Mouse (Mus musculus) intestine, embryonic 16.5 days (tissue): ENCODE results near the gene Tmie. TPM values are rescaled to one million over a fixed set of nuclear protein-coding genes. Genes with fewer than 3 reads are reported as not detected.
"Not testable (repeated sequence)": the region's sequence is repeated elsewhere in the genome, so short reads cannot be mapped to it uniquely, and the experiment has no call there.

ENCODE experiments used
- ATAC-seq: fragments of 200-750 bp; cut with Nextera tagmentation; 2 replicates; pipeline ENCODE4 v1.8.0; 2017; ENCODE audit warnings: moderate TSS enrichment, moderate library complexity
- H3K27ac ChIP-seq: fragments of 300-500 bp; sonication (generic); 2 replicates; pipeline ENCODE4 v1.5.1; 2014; ENCODE audit warnings: mild to moderate bottlenecking, low read length
- H3K27me3 ChIP-seq: fragments of 300-500 bp; sonication (generic); replicated peaks from 2 replicates; pipeline ENCODE4 v1.6.1; 2014; ENCODE audit warnings: low read length, control low read depth, mixed read lengths; ENCODE audit not compliant: control insufficient read depth, insufficient read depth
- H3K36me3 ChIP-seq: fragments of 300-500 bp; sonication (generic); 2 replicates; pipeline ENCODE4 v1.6.1; 2014; ENCODE audit warnings: low read length, control low read depth; ENCODE audit not compliant: control insufficient read depth, insufficient read depth
- H3K4me1 ChIP-seq: fragments of 300-500 bp; sonication (generic); 2 replicates; pipeline ENCODE4 v1.6.1; 2014; ENCODE audit warnings: low read length, control low read depth, mixed read lengths; ENCODE audit not compliant: control insufficient read depth, insufficient read depth
- H3K4me2 ChIP-seq: fragments of 300-500 bp; sonication (generic); 2 replicates; pipeline ENCODE4 v1.6.1; 2014; ENCODE audit warnings: low read depth, low read length, control low read depth
- H3K4me3 ChIP-seq: fragments of 300-500 bp; sonication (generic); 2 replicates; pipeline ENCODE4 v1.5.1; 2014; ENCODE audit warnings: mild to moderate bottlenecking, low read length
- H3K9ac ChIP-seq: fragments of 300-500 bp; sonication (generic); 2 replicates; pipeline ENCODE4 v1.6.1; 2014; ENCODE audit warnings: low read depth, low read length
- H3K9me3 ChIP-seq: fragments of 300-500 bp; sonication (generic); 2 replicates; pipeline ENCODE4 v1.6.1; 2016; ENCODE audit warnings: low read length, control low read depth; ENCODE audit not compliant: control insufficient read depth
- WGBS: fragments of 180-500 bp; shearing (Covaris S2); extraction: QIAGEN DNeasy Blood & Tissue Kit; methylation state at CpG from one replicate; pipeline ENCODE4 v1.1.7; 2014; 5-methylcytosine and 5-hydroxymethylcytosine counted together
- microRNA-seq: library from miRNA; unstranded; fragments of <30 nt; microRNA quantifications from one replicate; pipeline ENCODE4, GENCODE M21; 2016
- polyA plus RNA-seq: library from polyadenylated mRNA; unstranded; fragments of >200 nt; fragmentation: Nextera tagmentation; extraction: Ambion mirVana; gene quantifications from 2 replicates; pipeline ENCODE4 v1.2.1, GENCODE M21; 2015

Tmie gene
- polyA plus RNA-seq, 1 experiment from 2014 or later, result 3.2 TPM

- no peaks in the 10 kb centered on the region for H3K4me1 ChIP-seq
- H3K4me2 ChIP-seq, result no peak within 1 kb of the TSS
These were observed 53.5 kb downstream of the Tmie start, which contains the start of gene Prss43 for GRCm38 (mm10) chr9:110826390-110826789. Gene Prss43, plus strand, starts transcription at chr9:110826690.

GRCm38 (mm10) chr9:110825832-110826231, 54.1 kb downstream of the Tmie start:
- Histone ChIP-seq H3K4me3 (no peak overlapping the region), H3K4me1 (no peaks in the 10 kb centered on the region), H3K9ac (no peak overlapping the region), H3K27me3 (no peaks in the 10 kb centered on the region), H3K4me2 (no peak overlapping the region), H3K27ac (no peak overlapping the region), H3K36me3 (no peaks in the 10 kb centered on the region), H3K9me3 (no peaks in the 10 kb centered on the region)
- ATAC-seq, result no peak
- WGBS, result 71% methylated on average over 7 of the region's 7 CpGs

More at GRCm38 (mm10) chr9:110826390-110826789, 53.5 kb downstream of the Tmie start, which contains the start of gene Prss43:
- ATAC-seq, result no peak
- Histone ChIP-seq H3K27me3 (no peaks in the 10 kb centered on the region), H3K36me3 (no peaks in the 10 kb centered on the region), H3K9ac (no peak within 1 kb of the TSS), H3K9me3 (no peaks in the 10 kb centered on the region), H3K27ac (no peak within 1 kb of the TSS), H3K4me3 (no peak within 1 kb of the TSS)
- 83% methylated on average over 3 of the region's 3 CpGs for WGBS

GRCm38 (mm10) chr9:110825426-110825825, 54.5 kb downstream of the Tmie start:
- Histone ChIP-seq H3K4me2 (no peak overlapping the region), H3K36me3 (no peaks in the 10 kb centered on the region), H3K9me3 (no peaks in the 10 kb centered on the region), H3K27ac (no peak overlapping the region), H3K4me1 (no peaks in the 10 kb centered on the region), H3K9ac (no peak overlapping the region), H3K27me3 (no peaks in the 10 kb centered on the region), H3K4me3 (no peak overlapping the region)
- no peak for ATAC-seq
- WGBS, result 77% methylated on average over 4 of the region's 4 CpGs

GRCm38 (mm10) chr9:110821436-110821835, 58.5 kb downstream of the Tmie start:
- Histone ChIP-seq H3K9ac (no peak overlapping the region), H3K9me3 (no peaks in the 10 kb centered on the region), H3K27ac (no peak overlapping the region), H3K27me3 (no peaks in the 10 kb centered on the region), H3K4me2 (no peak overlapping the region), H3K36me3 (no peaks in the 10 kb centered on the region), H3K4me3 (no peak overlapping the region), H3K4me1 (no peaks in the 10 kb centered on the region)
- WGBS, result 74% methylated on average over 7 of the region's 7 CpGs
- ATAC-seq, result no peak

- not testable (repeated sequence) for H3K9ac ChIP-seq, ATAC-seq, H3K4me3 ChIP-seq, H3K27ac ChIP-seq, H3K9me3 ChIP-seq, H3K36me3 ChIP-seq, H3K27me3 ChIP-seq, H3K4me2 ChIP-seq, H3K4me1 ChIP-seq
These were observed 59.4 kb downstream of the Tmie start for GRCm38 (mm10) chr9:110820546-110820945.

Small RNA genes lying within 50 kb of the gene (microRNA-seq; reads per million reads assigned to microRNA genes)
- gene Gm24269, result not detected

Other genes with a start within 250 kb of the Tmie start
- gene Nbeal2, start 226.0 kb downstream of the Tmie start, polyA plus RNA-seq, result 4.0 and 4.2 TPM in 2 replicates
- gene Ccdc12, start 223.6 kb downstream of the Tmie start, polyA plus RNA-seq, result 168 and 188 TPM in 2 replicates
- gene Myl3, start 138.3 kb downstream of the Tmie start, polyA plus RNA-seq, result 0.67 and 0.71 TPM in 2 replicates
- gene Pth1r, start 133.0 kb downstream of the Tmie start, polyA plus RNA-seq, result 15.4 and 16.4 TPM in 2 replicates
- gene Prss42, start 81.9 kb downstream of the Tmie start, polyA plus RNA-seq, result not detected in 2 replicates
- not detected in 2 replicates for gene Prss44, start 66.1 kb downstream of the Tmie start, polyA plus RNA-seq
- not detected in 2 replicates for gene Prss43, start 53.4 kb downstream of the Tmie start, polyA plus RNA-seq
- gene Prss45, start 45.5 kb downstream of the Tmie start, polyA plus RNA-seq, result not detected in 2 replicates
- not detected in 2 replicates for gene Prss46, start 35.6 kb downstream of the Tmie start, polyA plus RNA-seq
- gene Prss50, start 22.1 kb downstream of the Tmie start, polyA plus RNA-seq, result 0.37 and 0.61 TPM in 2 replicates
- gene Als2cl, start 243 bp downstream of the Tmie start, polyA plus RNA-seq, result 9.2 and 10.8 TPM in 2 replicates
- gene Fam240a, start 36.7 kb upstream of the Tmie start, polyA plus RNA-seq, result not detected in 2 replicates
- gene Tdgf1, start 66.0 kb upstream of the Tmie start, polyA plus RNA-seq, result not detected in 2 replicates
- 0.06 and 0.16 TPM in 2 replicates for gene Lrrc2, start 71.4 kb upstream of the Tmie start, polyA plus RNA-seq
- 0.18 and 0.55 TPM in 2 replicates for gene Rtp3, start 110.5 kb upstream of the Tmie start, polyA plus RNA-seq
- gene Ltf, start 139.2 kb upstream of the Tmie start, polyA plus RNA-seq, result 3.2 and 3.4 TPM in 2 replicates
- gene Ccrl2, start 177.4 kb upstream of the Tmie start, polyA plus RNA-seq, result 1.9 and 2.5 TPM in 2 replicates
- 38.4 and 39.4 TPM in 2 replicates for gene Lrrfip2, start 237.5 kb upstream of the Tmie start, polyA plus RNA-seq